Mouse (Mus musculus): ENCODE results near the gene Nr2e1.

DNA sequence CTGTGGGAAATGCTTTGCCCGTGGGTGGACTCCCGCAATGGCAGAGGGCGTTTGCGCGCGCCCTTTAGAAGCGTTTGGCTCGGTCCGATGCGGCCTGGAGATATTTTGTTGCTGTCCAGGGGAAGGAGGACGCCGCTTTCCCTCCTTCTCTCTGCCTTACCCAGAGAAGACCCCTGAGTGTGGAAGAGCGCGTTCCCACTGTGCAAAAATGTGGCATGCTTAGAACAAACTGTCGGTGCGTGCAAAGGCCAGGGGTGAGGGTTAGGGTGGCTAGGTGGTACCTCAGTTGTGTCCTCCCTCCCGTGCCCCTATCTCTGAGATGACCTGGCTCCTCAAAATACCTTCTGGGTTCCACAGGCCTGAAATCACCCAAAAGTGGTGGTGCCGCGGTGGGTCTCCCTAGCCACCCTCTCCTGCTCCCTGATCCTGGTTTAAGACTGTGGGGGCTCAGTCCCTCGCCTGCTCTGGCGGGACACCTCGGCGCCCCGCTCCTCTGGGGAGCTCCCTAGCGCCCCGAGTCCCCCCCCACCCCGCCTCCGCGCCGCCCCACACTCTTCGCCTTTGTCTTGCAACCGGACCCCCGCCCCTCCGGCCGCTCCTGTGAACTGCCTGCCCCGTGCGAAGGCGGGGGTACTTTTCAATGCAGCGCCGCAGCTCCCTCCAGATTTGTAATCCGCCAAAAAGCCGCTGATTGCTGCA, 48.5 kb upstream of the Nr2e1 start:
- TF ChIP-seq POLR2A (IDR thresholded peaks at IDR 0.05; ENCODE audit: insufficient read depth, low read depth, low read length) (no peak), CTCF (IDR thresholded peaks at IDR 0.05; ENCODE audit: insufficient read depth, low read depth, low read length) (no peak)

All from olfactory bulb, adult 2 months (tissue).